Mouse (Mus musculus) small intestine, adult 2 months (tissue): ENCODE measurements around the gene Maml3.

ENCODE experiments used
- CTCF ChIP-seq: fragments of 200-500 bp; IDR thresholded peaks from 2 replicates; pipeline ENCODE4 v1.5.1; 2012; ENCODE audit warnings: low read depth, mild to moderate bottlenecking, control low read depth, inconsistent platforms, low read length, moderate library complexity, mixed read lengths; ENCODE audit not compliant: insufficient replicate concordance, insufficient read length; ENCODE audit errors: extremely low read depth
- POLR2A ChIP-seq: fragments of 200-500 bp; IDR thresholded peaks from 2 replicates; pipeline ENCODE4 v1.6.1; 2012; ENCODE audit warnings: low read depth, mild to moderate bottlenecking, control low read depth, inconsistent platforms, low read length, moderate library complexity

DNA sequence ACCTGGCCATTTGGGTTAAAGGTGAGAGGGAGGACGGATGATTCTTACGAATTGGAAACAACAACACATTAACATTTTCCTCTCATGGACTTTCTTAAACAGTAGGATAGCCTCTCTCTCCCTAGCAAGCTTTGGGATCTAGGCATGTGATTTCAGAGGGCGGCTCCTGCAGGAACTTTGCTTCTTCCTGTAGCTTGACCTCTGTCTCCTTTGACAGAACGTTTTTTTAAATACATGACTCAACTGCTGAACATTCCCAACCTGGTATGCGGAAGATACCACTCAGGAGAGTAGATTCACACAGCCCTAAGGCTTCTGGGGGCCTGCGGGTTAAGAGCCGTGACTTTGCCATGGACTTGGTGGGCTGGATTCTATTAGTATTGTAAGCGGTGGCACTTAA, 455.4 kb downstream of the Maml3 start:
- no peak for TF ChIP-seq POLR2A
- TF ChIP-seq CTCF = no peak
